Mouse (Mus musculus): ENCODE measurements around the gene Rfx4. TPM values are rescaled to one million over a fixed set of nuclear protein-coding genes. Genes with fewer than 3 reads are reported as not detected.

Gene Rfx4
- polyA plus RNA-seq, 1 experiment from 2014 or later: 0.14 TPM

- no peaks in the 10 kb centered on the region for H3K4me1 ChIP-seq
- no peak for ATAC-seq (replicated peaks; ENCODE audit: low FRiP score)
- no peak overlapping the region for H3K4me2 ChIP-seq
- H3K4me3 ChIP-seq (replicated peaks): no peak overlapping the region
- WGBS: 80% methylated on average over 6 of the region's 6 CpGs
- H3K27ac ChIP-seq: no peak overlapping the region
- no peaks in the 10 kb centered on the region for H3K9me3 ChIP-seq (replicated peaks)
- H3K9ac ChIP-seq: no peak overlapping the region
- no peaks in the 10 kb centered on the region for H3K36me3 ChIP-seq
- no peaks in the 10 kb centered on the region for H3K27me3 ChIP-seq
These were observed 45.7 kb downstream of the Rfx4 start for GRCm38 (mm10) chr10:84801521-84801920.

GRCm38 (mm10) chr10:84803216-84803844, 47.5 kb downstream of the Rfx4 start:
- Histone ChIP-seq H3K9ac (no peak overlapping the region), H3K4me2 (no peak overlapping the region), H3K27me3 (no peaks in the 10 kb centered on the region), H3K4me1 (no peaks in the 10 kb centered on the region), H3K36me3 (no peaks in the 10 kb centered on the region), H3K4me3 (replicated peaks) (no peak overlapping the region), H3K9me3 (replicated peaks) (no peaks in the 10 kb centered on the region), H3K27ac (no peak overlapping the region)
- 73% methylated on average over 13 of the region's 13 CpGs for WGBS
- no peak for ATAC-seq (replicated peaks; ENCODE audit: low FRiP score)

GRCm38 (mm10) chr10:84805576-84805975, 49.7 kb downstream of the Rfx4 start:
- no peak for ATAC-seq (replicated peaks; ENCODE audit: low FRiP score)
- no peaks in the 10 kb centered on the region for H3K36me3 ChIP-seq
- no peak overlapping the region for H3K4me3 ChIP-seq (replicated peaks)
- no peaks in the 10 kb centered on the region for H3K27me3 ChIP-seq
- H3K9ac ChIP-seq: no peak overlapping the region
- H3K4me2 ChIP-seq: no peak overlapping the region
- H3K4me1 ChIP-seq: no peaks in the 10 kb centered on the region
- WGBS: 76% methylated on average over 3 of the region's 3 CpGs
- no peaks in the 10 kb centered on the region for H3K9me3 ChIP-seq (replicated peaks)
- H3K27ac ChIP-seq: no peak overlapping the region

GRCm38 (mm10) chr10:84807206-84807605, 51.3 kb downstream of the Rfx4 start:
- Histone ChIP-seq H3K36me3 (no peaks in the 10 kb centered on the region), H3K4me3 (replicated peaks) (no peak overlapping the region), H3K9me3 (replicated peaks) (no peaks in the 10 kb centered on the region), H3K4me2 (no peak overlapping the region), H3K27ac (no peak overlapping the region), H3K9ac (no peak overlapping the region), H3K27me3 (no peaks in the 10 kb centered on the region), H3K4me1 (no peaks in the 10 kb centered on the region)
- no peak for ATAC-seq (replicated peaks; ENCODE audit: low FRiP score)
- 92% methylated on average over 9 of the region's 9 CpGs for WGBS

GRCm38 (mm10) chr10:84810030-84810849, 54.4 kb downstream of the Rfx4 start:
- 75% methylated on average over 8 of the region's 8 CpGs for WGBS
- Histone ChIP-seq H3K4me3 (replicated peaks) (no peak overlapping the region), H3K27me3 (no peaks in the 10 kb centered on the region), H3K9me3 (replicated peaks) (no peaks in the 10 kb centered on the region), H3K9ac (no peak overlapping the region), H3K4me2 (no peak overlapping the region), H3K4me1 (no peaks in the 10 kb centered on the region), H3K27ac (no peak overlapping the region), H3K36me3 (no peaks in the 10 kb centered on the region)
- no peak for ATAC-seq (replicated peaks; ENCODE audit: low FRiP score)

- no peak overlapping the region for H3K27ac ChIP-seq
- ATAC-seq (replicated peaks; ENCODE audit: low FRiP score): no peak
- no peaks in the 10 kb centered on the region for H3K9me3 ChIP-seq (replicated peaks)
- 89% methylated on average over 11 of the region's 11 CpGs for WGBS
- H3K36me3 ChIP-seq: no peaks in the 10 kb centered on the region
- H3K27me3 ChIP-seq: no peaks in the 10 kb centered on the region
- H3K4me3 ChIP-seq (replicated peaks): no peak overlapping the region
- no peak overlapping the region for H3K4me2 ChIP-seq
- H3K9ac ChIP-seq: no peak overlapping the region
- no peaks in the 10 kb centered on the region for H3K4me1 ChIP-seq
These were observed 55.5 kb downstream of the Rfx4 start for GRCm38 (mm10) chr10:84811171-84811912.

GRCm38 (mm10) chr10:84811913-84812295, 56.0 kb downstream of the Rfx4 start:
- Histone ChIP-seq H3K9ac (no peak overlapping the region), H3K4me3 (replicated peaks) (no peak overlapping the region), H3K4me1 (no peaks in the 10 kb centered on the region), H3K27ac (no peak overlapping the region), H3K4me2 (no peak overlapping the region), H3K27me3 (no peaks in the 10 kb centered on the region), H3K9me3 (replicated peaks) (no peaks in the 10 kb centered on the region), H3K36me3 (no peaks in the 10 kb centered on the region)
- 89% methylated on average over 2 of the region's 2 CpGs for WGBS
- ATAC-seq (replicated peaks; ENCODE audit: low FRiP score): no peak

- H3K4me3 ChIP-seq (replicated peaks): no peak overlapping the region
- no peaks in the 10 kb centered on the region for H3K27me3 ChIP-seq
- WGBS: 74% methylated on average over 4 of the region's 4 CpGs
These were observed 60.0 kb downstream of the Rfx4 start for GRCm38 (mm10) chr10:84815676-84816436.

GRCm38 (mm10) chr10:84817086-84817869, 61.4 kb downstream of the Rfx4 start:
- ATAC-seq (replicated peaks; ENCODE audit: low FRiP score): no peak
- H3K9me3 ChIP-seq (replicated peaks): no peaks in the 10 kb centered on the region
- H3K36me3 ChIP-seq: no peaks in the 10 kb centered on the region
- no peaks in the 10 kb centered on the region for H3K4me1 ChIP-seq
- H3K27ac ChIP-seq: no peak overlapping the region
- H3K9ac ChIP-seq: no peak overlapping the region
- no peak overlapping the region for H3K4me2 ChIP-seq
- WGBS: 81% methylated on average over 7 of the region's 7 CpGs
- H3K27me3 ChIP-seq: no peaks in the 10 kb centered on the region
- H3K4me3 ChIP-seq (replicated peaks): no peak overlapping the region

More at GRCm38 (mm10) chr10:84815676-84816436, 60.0 kb downstream of the Rfx4 start:
- no peaks in the 10 kb centered on the region for H3K36me3 ChIP-seq
- H3K9ac ChIP-seq: no peak overlapping the region
- no peak overlapping the region for H3K4me2 ChIP-seq
- no peaks in the 10 kb centered on the region for H3K9me3 ChIP-seq (replicated peaks)
- no peak overlapping the region for H3K27ac ChIP-seq
- H3K4me1 ChIP-seq: no peaks in the 10 kb centered on the region
- no peak for ATAC-seq (replicated peaks; ENCODE audit: low FRiP score)

GRCm38 (mm10) chr10:84819669-84820068, 63.8 kb downstream of the Rfx4 start:
- Histone ChIP-seq H3K27ac (no peak overlapping the region), H3K36me3 (no peaks in the 10 kb centered on the region), H3K27me3 (no peaks in the 10 kb centered on the region), H3K9me3 (replicated peaks) (no peaks in the 10 kb centered on the region), H3K4me1 (peaks cover 8% of the 10 kb centered on the region; the same call in 1 of the 2 replicates), H3K4me2 (no peak overlapping the region), H3K9ac (no peak overlapping the region), H3K4me3 (replicated peaks) (no peak overlapping the region)
- no peak for ATAC-seq (replicated peaks; ENCODE audit: low FRiP score)
- 37% methylated on average over 6 of the region's 6 CpGs for WGBS

- H3K4me3 ChIP-seq (replicated peaks): no peak overlapping the region
- H3K4me1 ChIP-seq: peaks cover 8% of the 10 kb centered on the region; the same call in 1 of the 2 replicates
- H3K9me3 ChIP-seq (replicated peaks): no peaks in the 10 kb centered on the region
- no peak overlapping the region for H3K27ac ChIP-seq
- ATAC-seq (replicated peaks; ENCODE audit: low FRiP score): no peak
- WGBS: 64% methylated on average over 3 of the region's 3 CpGs
- H3K9ac ChIP-seq: no peak overlapping the region
- no peak overlapping the region for H3K4me2 ChIP-seq
- no peaks in the 10 kb centered on the region for H3K36me3 ChIP-seq
- no peaks in the 10 kb centered on the region for H3K27me3 ChIP-seq
These were observed 64.4 kb downstream of the Rfx4 start for GRCm38 (mm10) chr10:84820230-84820629.
